Mouse (Mus musculus) limb, embryonic 13.5 days (tissue): ENCODE results near the gene Rnf144a. TPM values are rescaled to one million over a fixed set of nuclear protein-coding genes. Genes with fewer than 3 reads are reported as not detected.

Experiments used
- ATAC-seq: fragments of 200-750 bp; cut with Nextera tagmentation; 2 replicates; pipeline ENCODE4 v1.8.0; 2017; ENCODE audit warnings: low read depth, moderate number of reproducible peaks, moderate TSS enrichment; ENCODE audit not compliant: low FRiP score
- H3K27ac ChIP-seq: fragments of 300-500 bp; sonication (generic); 2 replicates; pipeline ENCODE4 v1.5.1; 2015; ENCODE audit warnings: inconsistent platforms, mild to moderate bottlenecking, moderate library complexity
- H3K27me3 ChIP-seq: fragments of 300-500 bp; sonication (generic); 2 replicates; pipeline ENCODE4 v1.6.1; 2015; ENCODE audit warnings: mild to moderate bottlenecking, inconsistent platforms
- H3K36me3 ChIP-seq: fragments of 300-500 bp; sonication (generic); 2 replicates; pipeline ENCODE4 v1.6.1; 2015; ENCODE audit warnings: inconsistent platforms, mild to moderate bottlenecking, moderate library complexity
- H3K4me1 ChIP-seq: fragments of 300-500 bp; sonication (generic); 2 replicates; pipeline ENCODE4 v1.6.1; 2015; ENCODE audit warnings: inconsistent platforms
- H3K4me2 ChIP-seq: fragments of 300-500 bp; sonication (generic); replicated peaks from 2 replicates; pipeline ENCODE4 v1.6.1; 2015; ENCODE audit warnings: inconsistent platforms, mild to moderate bottlenecking, moderate library complexity
- H3K4me3 ChIP-seq: fragments of 300-500 bp; sonication (generic); 2 replicates; pipeline ENCODE4 v1.5.1; 2015; ENCODE audit warnings: moderate library complexity, mild to moderate bottlenecking, inconsistent platforms
- H3K9ac ChIP-seq: fragments of 300-500 bp; sonication (generic); 2 replicates; pipeline ENCODE4 v1.6.1; 2015; ENCODE audit warnings: mild to moderate bottlenecking, inconsistent platforms
- H3K9me3 ChIP-seq: fragments of 300-500 bp; sonication (generic); 2 replicates; pipeline ENCODE4 v1.6.1; 2016; ENCODE audit warnings: inconsistent platforms
- WGBS: fragments of 180-500 bp; shearing (Covaris S2); methylation state at CpG from one replicate; pipeline ENCODE4 v1.1.7; 2015; 5-methylcytosine and 5-hydroxymethylcytosine counted together
- polyA plus RNA-seq: library from polyadenylated mRNA; unstranded; fragments of >200 nt; fragmentation: Nextera tagmentation; extraction: Ambion mirVana; gene quantifications from 2 replicates; pipeline ENCODE4 v1.2.1, GENCODE M21; 2015

The Rnf144a gene
- polyA plus RNA-seq, 1 experiment from 2014 or later: 60.6 TPM

GRCm38 (mm10) chr12:26386947-26387346 lies 28.1 kb downstream of the Rnf144a start:
- H3K9ac ChIP-seq: no peak overlapping the region
- peaks cover 22% of the 10 kb centered on the region for H3K4me1 ChIP-seq
- WGBS: 76% methylated on average over 9 of the region's 9 CpGs
- no peak overlapping the region for H3K4me3 ChIP-seq
- H3K4me2 ChIP-seq: no peak overlapping the region
- H3K9me3 ChIP-seq: no peaks in the 10 kb centered on the region
- ATAC-seq: no peak; the same call in 1 of the 2 replicates
- H3K36me3 ChIP-seq: peaks cover 81% of the 10 kb centered on the region
- no peaks in the 10 kb centered on the region for H3K27me3 ChIP-seq
- H3K27ac ChIP-seq: peak overlapping the region; percentile 35; the same call in 1 of the 2 replicates

DNA sequence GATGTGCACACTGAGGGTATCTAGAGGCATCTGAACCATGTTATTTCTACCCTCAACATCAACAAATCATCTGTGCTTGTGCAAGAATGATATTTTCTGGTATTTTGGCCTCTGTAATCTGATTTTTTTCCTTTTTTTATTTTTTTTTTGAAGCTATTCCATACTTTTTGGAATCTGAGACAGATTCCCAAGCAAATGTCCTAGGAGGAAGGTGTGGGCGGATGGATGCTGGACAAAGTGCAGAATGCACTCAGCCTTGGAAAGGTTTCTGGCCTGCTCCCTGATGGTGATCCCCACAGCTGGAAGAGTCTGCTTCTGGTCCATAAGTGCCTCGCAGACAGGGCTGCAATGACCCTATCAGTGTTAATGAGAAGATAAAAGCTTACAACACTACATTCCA lies 28.9 kb downstream of the Rnf144a start:
- Histone ChIP-seq H3K9me3 (no peaks in the 10 kb centered on the region), H3K36me3 (peaks cover 83% of the 10 kb centered on the region), H3K4me3 (no peak overlapping the region), H3K9ac (no peak overlapping the region), H3K27ac (peak overlapping the region; percentile 35; the same call in 1 of the 2 replicates), H3K4me2 (no peak overlapping the region), H3K4me1 (peaks cover 21% of the 10 kb centered on the region), H3K27me3 (no peaks in the 10 kb centered on the region)
- no peak for ATAC-seq
- WGBS: 80% methylated on average over 2 of the region's 2 CpGs

DNA sequence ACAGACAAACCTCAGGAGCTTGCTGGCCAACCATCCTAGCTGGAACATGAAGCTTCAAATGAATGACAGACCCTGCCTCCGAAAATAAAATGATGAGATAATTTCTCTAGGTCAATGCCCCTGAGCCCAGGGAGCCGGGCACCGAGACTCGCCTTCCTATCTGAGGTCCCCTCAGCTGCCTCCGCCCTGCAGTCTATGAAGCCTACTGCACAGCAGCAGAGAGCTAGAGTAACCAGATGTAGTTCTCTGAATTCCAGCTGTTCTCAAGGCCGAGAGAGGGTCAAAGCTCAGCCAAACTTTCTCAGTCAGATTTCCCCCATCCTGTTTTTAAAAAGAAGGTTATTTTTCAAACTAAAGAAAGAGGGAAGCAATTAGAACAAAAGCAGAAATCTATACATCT lies 29.3 kb downstream of the Rnf144a start:
- Histone ChIP-seq H3K27me3 (no peaks in the 10 kb centered on the region), H3K4me1 (peaks cover 24% of the 10 kb centered on the region), H3K4me2 (no peak overlapping the region), H3K9me3 (no peaks in the 10 kb centered on the region), H3K27ac (no peak overlapping the region), H3K36me3 (peaks cover 84% of the 10 kb centered on the region), H3K4me3 (no peak overlapping the region), H3K9ac (no peak overlapping the region)
- no peak for ATAC-seq
- WGBS: 91% methylated on average over 6 of the region's 6 CpGs

GRCm38 (mm10) chr12:26381730-26382129 lies 33.3 kb downstream of the Rnf144a start:
- peaks cover 14% of the 10 kb centered on the region for H3K4me1 ChIP-seq
- H3K27me3 ChIP-seq: no peaks in the 10 kb centered on the region
- H3K4me3 ChIP-seq: no peak overlapping the region
- H3K27ac ChIP-seq: peak overlapping the region; percentile 28; the same call in 1 of the 2 replicates
- no peaks in the 10 kb centered on the region for H3K9me3 ChIP-seq
- H3K36me3 ChIP-seq: peaks cover 79% of the 10 kb centered on the region
- ATAC-seq: no peak
- 55% methylated on average over 8 of the region's 8 CpGs for WGBS
- no peak overlapping the region for H3K4me2 ChIP-seq
- no peak overlapping the region for H3K9ac ChIP-seq

GRCm38 (mm10) chr12:26379797-26380196 lies 35.3 kb downstream of the Rnf144a start:
- H3K4me3 ChIP-seq: no peak overlapping the region
- WGBS: 74% methylated on average over 7 of the region's 7 CpGs
- no peak overlapping the region for H3K9ac ChIP-seq
- H3K36me3 ChIP-seq: peaks cover 72% of the 10 kb centered on the region
- H3K27me3 ChIP-seq: no peaks in the 10 kb centered on the region
- no peak for ATAC-seq
- H3K27ac ChIP-seq: no peak overlapping the region
- peaks cover 8% of the 10 kb centered on the region; the same call in 1 of the 2 replicates for H3K4me1 ChIP-seq
- no peak overlapping the region for H3K4me2 ChIP-seq
- H3K9me3 ChIP-seq: no peaks in the 10 kb centered on the region

DNA sequence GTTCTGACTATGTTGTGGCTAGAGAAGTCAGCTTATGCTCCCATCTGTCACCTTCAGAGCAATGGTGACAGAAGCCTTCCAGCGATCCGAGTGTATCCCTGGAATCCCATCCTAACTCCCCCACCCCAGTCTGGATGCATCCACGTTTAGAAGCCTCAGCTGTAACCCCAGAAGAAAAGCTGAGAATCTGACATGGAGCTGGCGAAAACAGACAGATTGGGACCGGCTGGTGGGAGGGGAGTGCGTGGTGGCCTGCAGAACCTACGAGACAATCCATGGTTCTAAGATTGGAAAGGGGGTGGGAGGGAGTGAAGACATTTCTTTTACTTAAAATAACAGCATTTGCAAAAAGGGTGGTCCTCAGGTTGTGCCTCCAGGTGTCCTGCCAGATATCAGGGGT lies 37.4 kb downstream of the Rnf144a start:
- no peak overlapping the region for H3K4me2 ChIP-seq
- H3K27me3 ChIP-seq: no peaks in the 10 kb centered on the region
- H3K9me3 ChIP-seq: no peaks in the 10 kb centered on the region
- WGBS: 87% methylated on average over 7 of the region's 7 CpGs
- ATAC-seq: no peak
- H3K27ac ChIP-seq: no peak overlapping the region
- peaks cover 8% of the 10 kb centered on the region; the same call in 1 of the 2 replicates for H3K4me1 ChIP-seq
- H3K4me3 ChIP-seq: no peak overlapping the region
- H3K36me3 ChIP-seq: peaks cover 71% of the 10 kb centered on the region
- H3K9ac ChIP-seq: no peak overlapping the region

- Histone ChIP-seq H3K9ac (no peak overlapping the region), H3K27me3 (no peaks in the 10 kb centered on the region), H3K4me2 (no peak overlapping the region), H3K4me3 (no peak overlapping the region), H3K9me3 (no peaks in the 10 kb centered on the region), H3K36me3 (peaks cover 69% of the 10 kb centered on the region), H3K4me1 (peaks cover 8% of the 10 kb centered on the region; the same call in 1 of the 2 replicates), H3K27ac (no peak overlapping the region)
- no peak for ATAC-seq
- 92% methylated on average over 8 of the region's 8 CpGs for WGBS
Observed at GRCm38 (mm10) chr12:26376541-26377323, 38.3 kb downstream of the Rnf144a start.

DNA sequence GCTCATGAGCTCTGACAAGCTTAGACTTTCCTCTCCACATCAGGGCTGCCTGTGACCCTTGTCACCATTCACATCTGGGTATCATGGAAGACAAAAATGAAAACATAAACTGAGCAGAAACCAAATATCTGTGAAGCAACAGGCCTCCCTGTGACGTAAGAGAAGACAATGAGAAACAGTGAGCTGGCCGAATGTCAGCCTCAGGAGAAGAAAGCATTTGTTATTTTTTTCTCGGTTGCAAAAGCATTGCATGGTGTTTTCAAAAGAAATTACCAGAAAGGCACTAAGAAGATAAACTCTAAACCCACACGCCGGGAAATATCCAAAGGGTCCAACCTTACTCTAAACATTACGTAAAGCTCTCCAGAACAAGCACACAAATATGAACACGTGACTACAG lies 41.3 kb downstream of the Rnf144a start:
- ATAC-seq: no peak
- Histone ChIP-seq H3K9me3 (no peaks in the 10 kb centered on the region), H3K4me1 (no peaks in the 10 kb centered on the region; the same call in 1 of the 2 replicates), H3K27me3 (no peaks in the 10 kb centered on the region), H3K4me3 (no peak overlapping the region), H3K36me3 (peaks cover 55% of the 10 kb centered on the region), H3K27ac (no peak overlapping the region), H3K4me2 (no peak overlapping the region), H3K9ac (no peak overlapping the region)
- WGBS: 89% methylated on average over 7 of the region's 7 CpGs

- WGBS: 81% methylated on average over 8 of the region's 8 CpGs
- Histone ChIP-seq H3K9me3 (no peaks in the 10 kb centered on the region), H3K27me3 (no peaks in the 10 kb centered on the region), H3K4me1 (peaks cover 15% of the 10 kb centered on the region; the same call in 1 of the 2 replicates), H3K36me3 (peaks cover 27% of the 10 kb centered on the region), H3K4me3 (no peak overlapping the region), H3K27ac (no peak overlapping the region), H3K4me2 (no peak overlapping the region), H3K9ac (no peak overlapping the region)
- no peak for ATAC-seq
Observed at GRCm38 (mm10) chr12:26370004-26370403, 45.0 kb downstream of the Rnf144a start.

GRCm38 (mm10) chr12:26367361-26367760 lies 47.7 kb downstream of the Rnf144a start:
- H3K27me3 ChIP-seq: no peaks in the 10 kb centered on the region
- no peak for ATAC-seq
- H3K4me1 ChIP-seq: peaks cover 22% of the 10 kb centered on the region; the same call in 1 of the 2 replicates
- WGBS: 89% methylated on average over 2 of the region's 2 CpGs
- no peak overlapping the region for H3K4me3 ChIP-seq
- peaks cover 12% of the 10 kb centered on the region; the same call in 1 of the 2 replicates for H3K36me3 ChIP-seq
- no peak overlapping the region for H3K27ac ChIP-seq
- H3K4me2 ChIP-seq: no peak overlapping the region
- no peaks in the 10 kb centered on the region for H3K9me3 ChIP-seq
- no peak overlapping the region for H3K9ac ChIP-seq

DNA sequence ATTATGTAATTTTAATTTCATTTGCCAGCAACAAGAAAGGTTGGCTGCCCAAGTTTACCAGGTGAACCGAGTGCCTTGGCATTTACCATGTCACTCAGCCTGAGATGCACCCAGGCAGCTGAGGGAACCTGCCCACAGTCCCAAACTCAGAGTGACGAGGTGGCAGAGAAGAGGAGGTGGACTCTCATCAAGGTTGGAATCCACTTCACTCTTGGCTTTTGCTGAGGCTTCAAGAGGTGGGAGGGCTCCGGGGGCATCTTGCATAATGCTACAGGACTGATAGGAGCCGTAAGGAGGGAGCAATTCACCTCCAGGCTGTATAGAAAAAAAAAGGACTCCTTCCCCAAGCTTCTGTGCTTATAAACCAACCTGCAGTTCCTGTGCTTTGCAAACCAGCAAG lies 48.7 kb downstream of the Rnf144a start:
- no peak overlapping the region for H3K4me2 ChIP-seq
- no peak overlapping the region for H3K27ac ChIP-seq
- H3K36me3 ChIP-seq: peaks cover 11% of the 10 kb centered on the region; the same call in 1 of the 2 replicates
- H3K4me3 ChIP-seq: no peak overlapping the region
- ATAC-seq: no peak
- no peak overlapping the region for H3K9ac ChIP-seq
- H3K9me3 ChIP-seq: no peaks in the 10 kb centered on the region
- no peaks in the 10 kb centered on the region for H3K27me3 ChIP-seq
- WGBS: 89% methylated on average over 4 of the region's 4 CpGs
- peaks cover 22% of the 10 kb centered on the region; the same call in 1 of the 2 replicates for H3K4me1 ChIP-seq

- 93% methylated on average over 3 of the region's 3 CpGs for WGBS
- H3K9me3 ChIP-seq: no peaks in the 10 kb centered on the region
- H3K36me3 ChIP-seq: peaks cover 9% of the 10 kb centered on the region; the same call in 1 of the 2 replicates
- no peaks in the 10 kb centered on the region for H3K27me3 ChIP-seq
- peaks cover 22% of the 10 kb centered on the region; the same call in 1 of the 2 replicates for H3K4me1 ChIP-seq
- ATAC-seq: no peak
- no peak overlapping the region for H3K27ac ChIP-seq
- H3K9ac ChIP-seq: no peak overlapping the region; the same call in 1 of the 2 replicates
- no peak overlapping the region for H3K4me3 ChIP-seq
- no peak overlapping the region for H3K4me2 ChIP-seq
Observed at GRCm38 (mm10) chr12:26365531-26366315, 49.3 kb downstream of the Rnf144a start.
